Mouse (Mus musculus) megakaryocyte, embryonic 14.5 days (primary cell): ENCODE data around the gene Wars.

Experiments used
- FLI1 ChIP-seq: IDR thresholded peaks from 2 replicates; pipeline ENCODE4 v1.6.1; 2012; ENCODE audit warnings: low read length, inconsistent platforms, mixed read lengths
- GATA1 ChIP-seq: IDR thresholded peaks from 3 replicates; pipeline ENCODE4 v1.6.1; 2012; ENCODE audit warnings: mixed read lengths, low read length, inconsistent platforms, borderline replicate concordance

GRCm38 (mm10) chr12:108909846-108910433 lies 16.0 kb upstream of the Wars start:
- TF ChIP-seq GATA1 (no peak), FLI1 (no peak)
